Mouse (Mus musculus) CH12.LX (cell line): Measurements from ENCODE around the gene Etl4.

Experiments used
- CHD1 ChIP-seq: IDR thresholded peaks from 2 replicates; pipeline ENCODE4 v1.6.1; 2012; ENCODE audit warnings: low read depth, low read length, improper control_type of control experiment, inconsistent platforms
- CHD2 ChIP-seq: IDR thresholded peaks from 2 replicates; pipeline ENCODE4 v1.6.1; 2011; ENCODE audit warnings: low read length, improper control_type of control experiment
- CTCF ChIP-seq, 2 experiments: IDR thresholded peaks in 1 of 2; conservative IDR thresholded peaks in 1 of 2; 2 replicates each; pipeline ENCODE4 v1.5.1; 2011 to 2012; ENCODE audit warnings: low read depth in 2 of 2, low read length in 2 of 2, improper control_type of control experiment in 1 of 2, inconsistent platforms in 1 of 2, mild to moderate bottlenecking in 1 of 2, moderate library complexity in 1 of 2
- GABPA ChIP-seq: IDR thresholded peaks from 2 replicates; pipeline ENCODE4 v1.6.1; 2012; ENCODE audit warnings: low read depth, low read length, improper control_type of control experiment, inconsistent platforms; ENCODE audit not compliant: insufficient replicate concordance
- HCFC1 ChIP-seq: IDR thresholded peaks from 2 replicates; pipeline ENCODE4 v1.6.1; 2012; ENCODE audit warnings: low read depth, mild to moderate bottlenecking, inconsistent platforms, low read length, improper control_type of control experiment
- MAFK ChIP-seq: IDR thresholded peaks from 2 replicates; pipeline ENCODE4 v1.6.1; 2011; ENCODE audit warnings: low read length, improper control_type of control experiment; ENCODE audit not compliant: insufficient replicate concordance
- MEF2A ChIP-seq: IDR thresholded peaks from 2 replicates; pipeline ENCODE4 v1.6.1; 2014; ENCODE audit warnings: low read depth, mild to moderate bottlenecking, inconsistent platforms, low read length, improper control_type of control experiment, borderline replicate concordance
- POLR2A ChIP-seq: IDR thresholded peaks from 2 replicates; pipeline ENCODE4 v1.6.1; 2011; ENCODE audit warnings: low read depth, mild to moderate bottlenecking, improper control_type of control experiment, low read length
- USF2 ChIP-seq: conservative IDR thresholded peaks from 2 replicates; pipeline ENCODE4 v1.6.1; 2011; ENCODE audit warnings: low read depth, low read length, improper control_type of control experiment
- ZC3H11A ChIP-seq: IDR thresholded peaks from 2 replicates; pipeline ENCODE4 v1.6.1; 2012; ENCODE audit warnings: low read depth, mild to moderate bottlenecking, inconsistent platforms, low read length, improper control_type of control experiment

GRCm38 (mm10) chr2:20560581-20560980, 651.0 kb downstream of the Etl4 start:
- TF ChIP-seq POLR2A (0 out of 2 replicates have a peak, but pooled peaks have one; percentile 36), GABPA (no peak), CHD2 (no peak), MEF2A (0 out of 2 replicates have a peak, but pooled peaks have one; percentile 17), ZC3H11A (no peak), MAFK (no peak), CTCF (conservative IDR thresholded peaks at IDR 0.05 in 1 of 2, IDR thresholded peaks at IDR 0.05 in 1 of 2; ENCODE audit: low read depth in 2 of 2, low read length in 2 of 2) (no peak), HCFC1 (no peak), CHD1 (0 out of 2 replicates have a peak, but pooled peaks have one; percentile 37), USF2 (no peak)
